Mouse (Mus musculus): ENCODE data around the gene Gm5142.

- no peak for TF ChIP-seq CTCF (IDR thresholded peaks at IDR 0.05; ENCODE audit: insufficient read depth, low read length)
- TF ChIP-seq POLR2A (IDR thresholded peaks at IDR 0.05; ENCODE audit: borderline replicate concordance, extremely low read depth, low read depth, low read length), result no peak
Observed at GRCm38 (mm10) chr14:59186121-59186520, 7.6 kb upstream of the Gm5142 start.

Measured in lung, adult 2 months (tissue).